Mouse (Mus musculus) G1E (cell line): ENCODE results near the gene Gng2. TPM values are rescaled to one million over a fixed set of nuclear protein-coding genes. Genes with fewer than 3 reads are reported as not detected.

ENCODE experiments used
- ATAC-seq: 2 replicates; pipeline ENCODE4 v1.8.0; 2016; ENCODE audit warnings: mild to moderate bottlenecking; ENCODE audit not compliant: insufficient number of reproducible peaks, poor library complexity, low FRiP score, severe bottlenecking; ENCODE audit errors: extremely low read depth
- DNase-seq: peaks from one replicate; pipeline ENCODE4 v3.0.0; 2012; ENCODE audit warnings: low spot score
- H3K27me3 ChIP-seq: 2 replicates; pipeline ENCODE4 v1.6.1; 2012; ENCODE audit warnings: mild to moderate bottlenecking, low read length, inconsistent platforms; ENCODE audit not compliant: insufficient read depth
- H3K36me3 ChIP-seq: replicated peaks from 2 replicates; pipeline ENCODE3; 2012; ENCODE audit warnings: mild to moderate bottlenecking, inconsistent platforms
- H3K4me1 ChIP-seq: 2 replicates; pipeline ENCODE4 v1.6.1; 2012; ENCODE audit warnings: low read depth, low read length, inconsistent platforms, mixed read lengths; ENCODE audit not compliant: insufficient read depth
- H3K4me3 ChIP-seq: 2 replicates; pipeline ENCODE4 v1.5.1; 2012; ENCODE audit warnings: low read depth, mild to moderate bottlenecking, inconsistent platforms, low read length, moderate library complexity, mixed read lengths
- H3K9me3 ChIP-seq: replicated peaks from 2 replicates; pipeline ENCODE4 v1.6.1; 2012; ENCODE audit warnings: inconsistent platforms
- CTCF ChIP-seq: IDR thresholded peaks from 2 replicates; pipeline ENCODE4 v1.5.1; 2012; ENCODE audit warnings: low read depth, low read length, inconsistent platforms, mixed read lengths
- GATA1 ChIP-seq: IDR thresholded peaks from 2 replicates; pipeline ENCODE4 v1.6.1; 2012; ENCODE audit warnings: borderline replicate concordance, low read length, inconsistent platforms, mixed read lengths
- GATA2 ChIP-seq: IDR thresholded peaks from 2 replicates; pipeline ENCODE4 v1.6.1; 2012; ENCODE audit warnings: low read depth, low read length, inconsistent platforms, borderline replicate concordance
- POLR2AphosphoS5 ChIP-seq: IDR thresholded peaks from 2 replicates; pipeline ENCODE4 v1.6.1; 2012; ENCODE audit warnings: low read depth, low read length, inconsistent platforms; ENCODE audit not compliant: insufficient replicate concordance
- TAL1 ChIP-seq: conservative IDR thresholded peaks from 2 replicates; pipeline ENCODE4 v1.6.1; 2012; ENCODE audit warnings: low read depth, low read length, inconsistent platforms, mixed read lengths
- polyA plus RNA-seq: library from polyadenylated mRNA; stranded (reverse); fragments of >175 nt; gene quantifications from 2 replicates; pipeline ENCODE4 v1.2.3, GENCODE M21; 2012
- total RNA-seq, 2 experiments: library from RNA; stranded (forward) in 1 of 2; stranded (reverse) in 1 of 2; fragments of 200-1000 nt in 1 of 2; fragments of >200 nt in 1 of 2; fragmentation: Nextera tagmentation in 1 of 2; gene quantifications; 2 replicates each; pipeline ENCODE4 v1.2.3; 2014 to 2017

Gng2 gene
- total and polyA plus RNA-seq, 3 experiments, result 4.3 to 280 (median 90.4) TPM

GRCm38 (mm10) chr14:19858279-19858678 is 119.1 kb downstream of the Gng2 start:
- TF ChIP-seq GATA2 (no peak), POLR2AphosphoS5 (no peak), GATA1 (no peak), CTCF (no peak), TAL1 (no peak)
- ATAC-seq, result no peak
- DNase-seq, result no peak
- Histone ChIP-seq H3K4me1 (no peaks in the 10 kb centered on the region), H3K9me3 (no peaks in the 10 kb centered on the region), H3K4me3 (no peak overlapping the region), H3K27me3 (peaks cover 7% of the 10 kb centered on the region), H3K36me3 (no peaks in the 10 kb centered on the region)

DNA sequence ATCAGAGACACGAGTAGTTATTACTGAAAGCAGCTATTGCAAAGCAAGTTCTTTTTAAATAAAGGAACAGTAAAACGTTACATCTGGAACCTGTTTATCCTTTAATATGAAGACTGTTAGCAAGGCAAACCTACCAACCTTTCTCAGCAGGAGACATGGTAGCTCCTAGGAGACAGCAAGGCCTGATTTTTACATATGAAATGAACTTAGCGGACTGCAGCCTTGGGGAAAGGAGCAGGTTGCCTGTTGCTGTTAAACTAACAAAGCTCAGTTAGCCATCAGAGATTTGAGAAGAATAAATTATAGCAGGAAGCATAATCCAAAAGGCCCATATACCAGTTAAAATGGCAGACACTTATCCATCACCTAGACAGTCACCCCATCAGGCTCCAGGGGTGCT is 124.0 kb downstream of the Gng2 start:
- H3K27me3 ChIP-seq, result peaks cover 12% of the 10 kb centered on the region
- H3K4me1 ChIP-seq, result no peaks in the 10 kb centered on the region
- ATAC-seq, result no peak
- H3K4me3 ChIP-seq, result no peak overlapping the region
- no peaks in the 10 kb centered on the region for H3K9me3 ChIP-seq
- TF ChIP-seq TAL1, result no peak
- no peak for TF ChIP-seq POLR2AphosphoS5
- TF ChIP-seq GATA1, result no peak
- no peak for TF ChIP-seq CTCF
- no peak for TF ChIP-seq GATA2
- no peak for DNase-seq
- H3K36me3 ChIP-seq, result no peaks in the 10 kb centered on the region

GRCm38 (mm10) chr14:19839600-19840332 is 137.7 kb downstream of the Gng2 start:
- DNase-seq, result peak; percentile 28

DNA sequence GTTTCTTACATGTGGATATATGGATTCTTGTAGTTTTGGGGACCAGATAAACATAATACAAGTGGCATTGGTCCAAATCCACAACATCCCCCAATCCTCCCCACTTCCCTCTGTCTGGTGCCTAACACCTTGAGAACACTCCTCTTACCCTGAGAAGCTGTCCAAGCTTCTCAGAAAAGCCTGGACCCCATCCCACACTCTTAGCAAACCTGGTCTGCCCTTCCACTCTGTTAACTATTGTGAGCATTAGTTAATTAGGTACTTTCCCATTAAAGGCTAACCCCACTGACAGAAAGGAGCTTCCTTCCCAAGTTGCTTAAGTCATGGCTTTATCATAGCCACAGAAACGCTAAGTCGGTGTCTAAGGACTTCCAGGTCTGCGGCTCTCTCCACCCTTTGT is 141.1 kb downstream of the Gng2 start:
- H3K4me1 ChIP-seq, result peaks cover 12% of the 10 kb centered on the region
- TF ChIP-seq CTCF (no peak), GATA1 (no peak), TAL1 (no peak), GATA2 (no peak), POLR2AphosphoS5 (no peak)
- H3K36me3 ChIP-seq, result no peaks in the 10 kb centered on the region
- DNase-seq, result no peak
- H3K4me3 ChIP-seq, result no peak overlapping the region
- H3K27me3 ChIP-seq, result peaks cover 32% of the 10 kb centered on the region
- H3K9me3 ChIP-seq, result no peaks in the 10 kb centered on the region
- no peak for ATAC-seq

More at GRCm38 (mm10) chr14:19839600-19840332, 137.7 kb downstream of the Gng2 start:
- TF ChIP-seq GATA1 (no peak), CTCF (peak; percentile 34; the same call in 1 of the 2 replicates), POLR2AphosphoS5 (no peak)
- Histone ChIP-seq H3K4me3 (peak overlapping the region; percentile 30; the same call in 1 of the 2 replicates), H3K4me1 (peaks cover 12% of the 10 kb centered on the region), H3K27me3 (peaks cover 30% of the 10 kb centered on the region), H3K36me3 (no peaks in the 10 kb centered on the region), H3K9me3 (peaks cover 7% of the 10 kb centered on the region)
- no peak for ATAC-seq

- DNase-seq, result no peak
- Histone ChIP-seq H3K36me3 (peaks cover 13% of the 10 kb centered on the region), H3K4me3 (no peak overlapping the region), H3K9me3 (peaks cover 4% of the 10 kb centered on the region), H3K4me1 (peaks cover 15% of the 10 kb centered on the region), H3K27me3 (peaks cover 25% of the 10 kb centered on the region)
- no peak for ATAC-seq
- no peak for TF ChIP-seq GATA1
- no peak for TF ChIP-seq TAL1
- no peak for TF ChIP-seq CTCF
- no peak for TF ChIP-seq GATA2
Measured at GRCm38 (mm10) chr14:19825481-19825880, 151.9 kb downstream of the Gng2 start.

DNA sequence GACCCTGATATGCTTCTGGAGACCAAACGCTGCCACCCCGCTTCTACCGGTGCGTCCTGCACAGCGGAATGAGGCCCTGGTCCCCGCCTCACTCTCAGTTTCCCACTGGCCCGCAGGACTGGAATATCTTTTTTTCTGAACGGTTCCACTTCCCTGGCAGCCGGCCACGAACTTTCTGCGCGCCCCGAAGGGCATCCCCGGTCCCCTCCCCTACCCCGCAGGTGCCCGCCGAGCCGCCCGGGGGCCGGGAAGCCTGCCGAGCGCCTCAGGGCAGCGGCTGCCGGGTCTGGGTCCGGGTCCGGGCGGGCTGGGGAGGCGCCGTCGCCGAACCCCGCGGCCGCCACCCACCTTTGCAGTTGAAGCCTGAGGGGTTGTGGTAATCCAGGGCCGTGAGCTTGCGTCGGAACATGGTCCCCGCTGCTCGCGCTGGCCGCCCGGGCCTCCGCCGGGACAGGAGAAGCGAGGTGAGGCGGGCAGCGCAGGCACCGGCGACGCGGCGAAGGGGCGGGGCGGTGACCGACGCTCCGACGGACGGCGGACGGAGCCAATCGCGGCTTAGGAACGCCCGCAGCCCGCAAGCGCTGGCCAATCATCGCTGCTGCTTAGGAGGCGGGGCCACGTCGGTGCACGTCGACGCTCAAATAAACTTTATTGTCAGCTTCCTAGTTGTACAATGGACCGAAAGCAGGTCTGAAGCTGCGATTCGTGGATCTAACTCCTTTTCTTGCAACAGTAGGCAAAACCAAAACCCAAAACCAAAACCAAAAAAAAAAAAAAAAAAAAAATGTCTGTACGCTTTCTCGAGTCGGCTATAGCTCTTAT is 153.9 kb downstream of the Gng2 start, which contains the start of gene Rtraf:
TSS of gene Rtraf (minus strand) at position 504 of the 822 bp plus-strand sequence.
- Histone ChIP-seq H3K36me3 (peaks cover 31% of the 10 kb centered on the region), H3K27me3 (peaks cover 10% of the 10 kb centered on the region), H3K9me3 (peaks cover 4% of the 10 kb centered on the region), H3K4me1 (peaks cover 20% of the 10 kb centered on the region), H3K4me3 (peak within 1 kb of the TSS; percentile 82)
- peak; percentile 95 for ATAC-seq
- TF ChIP-seq GATA1, result no peak
- TF ChIP-seq POLR2AphosphoS5, result no peak
- TF ChIP-seq GATA2, result no peak
- TF ChIP-seq CTCF, result no peak
- no peak for TF ChIP-seq TAL1
- DNase-seq, result peak; percentile 91

Other genes starting within 250 kb of the Gng2 start
- gene Nid2, start 226.4 kb downstream of the Gng2 start, total RNA-seq (2014; fragmentation: Nextera tagmentation), result not detected in 2 replicates
- 0.06 and 0.33 TPM in 2 replicates for gene Nid2, start 226.4 kb downstream of the Gng2 start, total RNA-seq (2017)
- gene Nid2, start 226.4 kb downstream of the Gng2 start, polyA plus RNA-seq, result 0.02 and 0.08 TPM in 2 replicates
- gene Rtraf, start 153.8 kb downstream of the Gng2 start, total RNA-seq (2014; fragmentation: Nextera tagmentation), result 161 and 191 TPM in 2 replicates
- 120 TPM in 2 replicates for gene Rtraf, start 153.8 kb downstream of the Gng2 start, total RNA-seq (2017)
- gene Rtraf, start 153.8 kb downstream of the Gng2 start, polyA plus RNA-seq, result 269 and 392 TPM in 2 replicates
- 1.7 and 2.8 TPM in 2 replicates for gene Saysd1, start 160.9 kb upstream of the Gng2 start, total RNA-seq (2014; fragmentation: Nextera tagmentation)
- 2.8 and 3.4 TPM in 2 replicates for gene Saysd1, start 160.9 kb upstream of the Gng2 start, total RNA-seq (2017)
- gene Saysd1, start 160.9 kb upstream of the Gng2 start, polyA plus RNA-seq, result 7.9 and 9.6 TPM in 2 replicates
- 4.3 and 5.0 TPM in 2 replicates for gene Kcnk5, start 204.2 kb upstream of the Gng2 start, total RNA-seq (2014; fragmentation: Nextera tagmentation)
- 7.5 and 7.9 TPM in 2 replicates for gene Kcnk5, start 204.2 kb upstream of the Gng2 start, total RNA-seq (2017)
- gene Kcnk5, start 204.2 kb upstream of the Gng2 start, polyA plus RNA-seq, result 12.1 and 12.5 TPM in 2 replicates